Mouse (Mus musculus): ENCODE results near the gene Fuca2. TPM values are rescaled to one million over a fixed set of nuclear protein-coding genes. Genes with fewer than 3 reads are reported as not detected.
"Not testable (repeated sequence)": the region's sequence is repeated elsewhere in the genome, so short reads cannot be mapped to it uniquely, and the experiment has no call there.

The Fuca2 gene
- polyA plus RNA-seq (2015; fragmentation: Nextera tagmentation; extraction: Ambion mirVana): 75.7 and 84.7 TPM in 2 replicates

DNA sequence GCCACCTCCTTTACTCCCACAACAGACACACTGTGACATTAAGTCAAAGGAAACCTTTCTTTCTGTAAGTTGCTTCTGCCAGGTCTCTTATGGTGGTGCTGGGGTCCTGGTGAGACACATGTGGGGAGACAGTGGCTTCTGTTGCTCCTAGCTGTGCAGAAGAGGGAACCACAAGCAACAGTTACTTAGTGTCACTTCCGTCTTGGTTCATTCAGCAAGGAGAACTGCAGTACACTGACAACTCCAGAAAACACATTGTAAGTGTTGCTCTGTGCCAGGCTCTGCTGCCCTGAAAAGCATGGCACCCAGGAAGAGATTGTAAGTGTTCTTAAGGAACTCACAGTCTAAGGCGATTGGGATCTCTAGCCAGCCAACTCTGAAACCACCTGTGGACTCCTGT is at the start of gene Fuca2:
Gene Fuca2, plus strand, starts transcription at position 210 of the 400 bp plus-strand sequence.
- Histone ChIP-seq H3K4me3 (replicated peaks) (no peak within 1 kb of the TSS; the same call in 1 of the 2 replicates), H3K36me3 (0 out of 2 replicates have a peak, but pooled peaks cover 3% of the 10 kb centered on the region), H3K9ac (no peak within 1 kb of the TSS), H3K4me1 (no peaks in the 10 kb centered on the region; the same call in 1 of the 2 replicates), H3K27ac (no peak within 1 kb of the TSS), H3K4me2 (no peak within 1 kb of the TSS), H3K27me3 (replicated peaks) (no peaks in the 10 kb centered on the region), H3K9me3 (no peaks in the 10 kb centered on the region)
- no peak for ATAC-seq (ENCODE audit: insufficient read depth, low FRiP score, low read depth)
- 81% methylated on average over 2 of the region's 2 CpGs for WGBS

DNA sequence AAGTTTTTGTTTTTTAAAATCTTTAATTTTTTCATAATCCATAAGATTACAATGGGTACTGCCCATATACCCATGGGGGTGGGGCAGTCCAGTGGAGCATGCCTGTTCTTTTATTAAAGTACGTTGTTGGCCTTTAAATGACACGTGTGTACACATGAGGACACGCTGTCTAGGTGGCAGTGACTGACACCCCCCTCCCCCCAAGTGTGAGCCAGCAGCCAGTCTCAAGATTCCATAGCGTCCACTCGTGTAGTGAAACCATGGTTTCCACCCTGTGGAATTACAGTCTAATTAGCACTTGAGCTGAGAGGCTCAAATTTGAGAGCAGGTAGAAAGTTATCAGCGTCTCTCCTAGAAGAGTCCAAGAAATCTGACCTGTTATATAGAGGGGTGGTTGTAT is 47.7 kb upstream of the Fuca2 start:
- Histone ChIP-seq H3K9me3 (no peaks in the 10 kb centered on the region), H3K36me3 (no peaks in the 10 kb centered on the region), H3K4me3 (replicated peaks) (no peak overlapping the region), H3K4me1 (peaks cover 8% of the 10 kb centered on the region; the same call in 1 of the 2 replicates), H3K27me3 (replicated peaks) (no peaks in the 10 kb centered on the region), H3K4me2 (no peak overlapping the region), H3K9ac (no peak overlapping the region), H3K27ac (no peak overlapping the region)
- no peak for ATAC-seq (ENCODE audit: insufficient read depth, low FRiP score, low read depth)
- WGBS: 75% methylated on average over 6 of the region's 6 CpGs

DNA sequence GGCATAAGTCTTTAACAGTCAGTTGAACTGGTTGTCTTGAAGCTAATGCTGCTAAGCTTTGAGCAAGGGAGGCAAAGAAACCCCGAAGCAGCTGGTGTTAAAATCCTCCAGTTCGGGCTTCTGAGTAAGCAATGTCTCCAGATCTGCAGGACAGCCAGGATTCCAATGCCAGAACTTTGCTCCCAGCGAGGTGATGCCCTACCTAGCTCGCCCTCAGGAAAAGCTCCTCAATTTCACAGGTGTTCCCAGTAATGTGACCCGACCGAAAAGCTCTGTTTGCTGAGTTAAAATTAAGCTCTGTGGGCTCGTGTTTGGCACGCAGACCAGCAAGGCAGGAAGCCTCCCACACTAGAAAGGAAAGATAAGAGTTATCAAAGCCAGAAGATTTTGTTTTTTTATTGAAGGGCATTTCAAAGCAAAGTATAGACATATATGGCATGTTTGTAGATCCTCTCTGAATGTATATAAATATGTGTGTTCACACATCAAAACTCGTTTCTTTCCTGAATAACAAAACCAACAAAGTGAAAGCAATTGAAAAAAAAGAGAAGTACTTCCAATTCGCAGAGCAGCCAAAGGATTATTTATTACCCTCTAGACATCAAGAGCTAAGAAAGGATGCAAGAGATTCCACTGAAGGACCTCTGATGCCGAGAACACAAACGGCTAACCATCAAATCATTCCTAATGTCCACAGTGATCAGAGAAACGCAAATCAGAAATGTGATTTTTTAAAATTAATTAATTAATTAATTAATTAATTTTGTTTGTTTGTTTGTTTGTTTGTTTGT is 45.9 kb upstream of the Fuca2 start:
- WGBS: 53% methylated on average over 13 of the region's 13 CpGs
- no peak overlapping the region for H3K27ac ChIP-seq
- H3K4me1 ChIP-seq: 0 out of 2 replicates have a peak, but pooled peaks cover 3% of the 10 kb centered on the region
- no peaks in the 10 kb centered on the region for H3K9me3 ChIP-seq
- no peaks in the 10 kb centered on the region for H3K27me3 ChIP-seq (replicated peaks)
- H3K36me3 ChIP-seq: no peaks in the 10 kb centered on the region
- H3K4me3 ChIP-seq (replicated peaks): no peak overlapping the region
- H3K9ac ChIP-seq: no peak overlapping the region
- no peak for ATAC-seq (ENCODE audit: insufficient read depth, low FRiP score, low read depth)
- no peak overlapping the region for H3K4me2 ChIP-seq

DNA sequence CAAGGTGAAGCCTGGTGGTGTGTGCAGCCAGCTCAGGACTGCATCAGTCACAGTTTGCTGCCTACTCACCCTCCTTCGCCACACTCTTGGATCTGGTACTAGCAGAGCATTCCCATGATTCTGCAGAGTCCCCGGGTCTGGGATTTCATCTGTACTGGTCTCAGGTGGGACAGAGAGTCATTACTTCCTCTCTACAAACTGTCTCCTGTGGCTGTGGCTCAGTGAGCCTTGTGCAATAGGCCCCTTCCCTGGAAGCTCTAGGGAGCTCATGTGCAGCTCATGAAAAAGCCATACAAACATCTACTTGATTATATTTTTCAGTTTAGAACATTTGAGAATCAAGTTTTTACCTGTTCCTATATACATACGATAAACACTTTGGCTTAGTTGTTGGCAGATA is 35.0 kb upstream of the Fuca2 start:
- WGBS: 87% methylated on average over 3 of the region's 3 CpGs
- not testable (repeated sequence) for ATAC-seq (ENCODE audit: insufficient read depth, low FRiP score, low read depth); H3K27ac ChIP-seq; H3K9ac ChIP-seq; H3K4me3 ChIP-seq (replicated peaks); H3K4me1 ChIP-seq; H3K4me2 ChIP-seq; H3K27me3 ChIP-seq (replicated peaks); H3K9me3 ChIP-seq; H3K36me3 ChIP-seq

DNA sequence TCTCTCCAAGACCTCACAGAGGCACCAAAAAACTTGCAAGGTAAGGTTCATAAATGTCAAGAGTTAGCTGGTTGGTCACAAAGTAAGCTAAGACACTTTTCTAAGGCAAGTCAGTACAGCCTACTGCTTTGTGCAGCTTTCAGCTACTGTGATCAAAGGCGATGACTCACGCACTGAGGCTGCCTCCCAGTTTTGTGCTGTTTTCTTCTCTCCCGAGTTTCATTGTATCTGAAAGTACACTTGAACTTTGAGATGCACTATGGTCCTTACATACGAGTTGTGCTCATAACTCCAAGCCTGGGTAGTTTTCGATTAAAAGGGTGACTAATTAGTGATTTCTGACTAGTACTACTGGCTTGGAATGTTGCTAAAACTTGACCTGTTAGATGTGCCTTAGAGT is 32.4 kb upstream of the Fuca2 start:
- Histone ChIP-seq H3K36me3 (no peaks in the 10 kb centered on the region), H3K9ac (no peak overlapping the region), H3K4me2 (no peak overlapping the region), H3K4me3 (replicated peaks) (no peak overlapping the region), H3K4me1 (no peaks in the 10 kb centered on the region), H3K27ac (peak overlapping the region; percentile 58), H3K9me3 (no peaks in the 10 kb centered on the region), H3K27me3 (replicated peaks) (no peaks in the 10 kb centered on the region)
- peak; percentile 73 for ATAC-seq (ENCODE audit: insufficient read depth, low FRiP score, low read depth)
- WGBS: 63% methylated on average over 5 of the region's 5 CpGs

DNA sequence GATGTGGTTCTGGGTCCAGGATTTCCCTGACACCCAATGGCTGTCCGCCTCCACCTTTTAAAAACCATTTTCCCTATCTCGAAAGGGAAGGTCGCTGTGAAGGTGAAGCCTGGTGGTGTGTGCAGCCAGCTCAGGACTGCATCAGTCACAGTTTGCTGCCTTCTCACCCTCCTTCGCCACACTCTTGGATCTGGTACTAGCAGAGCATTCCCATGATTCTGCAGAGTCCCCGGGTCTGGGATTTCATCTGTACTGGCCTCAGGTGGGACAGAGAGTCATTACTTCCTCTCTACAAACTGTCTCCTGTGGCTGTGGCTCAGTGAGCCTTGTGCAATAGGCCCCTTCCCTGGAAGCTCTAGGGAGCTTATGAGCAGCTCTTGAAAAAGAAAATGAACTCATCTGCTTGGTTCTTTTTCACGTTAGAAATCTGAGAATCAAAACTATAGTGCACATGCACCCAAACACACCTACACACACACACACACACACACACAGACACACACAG is 31.3 kb upstream of the Fuca2 start:
- H3K36me3 ChIP-seq; H3K4me1 ChIP-seq; H3K27me3 ChIP-seq (replicated peaks); H3K4me3 ChIP-seq (replicated peaks); H3K4me2 ChIP-seq; H3K9ac ChIP-seq; ATAC-seq (ENCODE audit: insufficient read depth, low FRiP score, low read depth); H3K9me3 ChIP-seq: not testable (repeated sequence)
- peak overlapping the region; percentile 58; the same call in 1 of the 2 replicates for H3K27ac ChIP-seq
- WGBS: 78% methylated on average over 6 of the region's 6 CpGs

DNA sequence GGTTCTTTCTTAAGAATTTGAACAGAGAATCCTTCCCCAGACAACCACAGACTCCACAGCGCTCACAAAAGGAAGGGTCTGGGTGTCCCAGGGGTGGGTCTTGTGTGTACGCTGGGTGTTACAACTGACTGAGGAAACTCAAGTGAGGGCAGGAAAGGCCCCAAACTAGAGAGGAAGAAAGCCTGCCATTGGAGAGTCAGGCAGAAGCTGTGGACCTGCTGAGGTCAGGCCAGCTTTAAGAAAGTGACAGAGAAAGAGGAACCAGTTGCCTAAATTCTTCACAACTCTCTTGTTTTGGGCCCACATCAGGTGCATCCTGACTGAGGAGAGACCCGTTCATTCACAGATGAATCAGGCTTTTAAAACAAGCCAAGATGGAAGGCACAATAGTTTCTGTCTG is 29.1 kb upstream of the Fuca2 start:
- H3K4me1 ChIP-seq: peaks cover 9% of the 10 kb centered on the region
- no peak overlapping the region for H3K9ac ChIP-seq
- ATAC-seq (ENCODE audit: insufficient read depth, low FRiP score, low read depth): no peak
- no peak overlapping the region for H3K4me2 ChIP-seq
- H3K27ac ChIP-seq: no peak overlapping the region
- WGBS: 83% methylated on average over 3 of the region's 3 CpGs
- H3K27me3 ChIP-seq (replicated peaks): 0 out of 2 replicates have a peak, but pooled peaks cover 5% of the 10 kb centered on the region
- no peaks in the 10 kb centered on the region for H3K36me3 ChIP-seq
- H3K9me3 ChIP-seq: no peaks in the 10 kb centered on the region
- no peak overlapping the region for H3K4me3 ChIP-seq (replicated peaks)

DNA sequence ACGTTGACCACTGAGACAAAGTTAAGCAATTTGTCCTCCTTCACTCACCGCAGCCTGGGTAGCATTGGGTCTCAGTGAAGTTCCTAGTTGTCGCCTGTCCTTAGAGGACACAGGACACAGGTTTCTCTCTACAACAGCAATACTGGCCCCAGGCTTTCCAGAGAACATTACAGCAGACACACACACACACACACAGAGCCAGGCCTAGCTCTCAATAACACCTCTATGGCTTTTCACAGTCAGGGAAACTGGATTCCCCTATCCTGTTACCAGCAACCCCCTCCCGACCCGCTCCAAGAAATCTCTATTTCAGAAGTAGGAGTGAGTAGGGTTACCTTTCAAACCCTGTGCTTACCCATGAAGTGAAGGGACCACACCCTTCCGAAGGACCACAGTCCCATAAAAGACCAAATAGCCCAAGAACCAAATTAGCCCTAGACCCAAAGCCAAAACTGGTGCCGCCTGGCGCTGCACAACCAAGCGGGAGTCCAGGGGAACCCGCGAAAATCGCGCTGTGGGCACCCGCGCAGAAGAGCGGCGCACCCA is 26.0 kb upstream of the Fuca2 start:
- ATAC-seq (ENCODE audit: insufficient read depth, low FRiP score, low read depth): no peak
- H3K9me3 ChIP-seq: no peaks in the 10 kb centered on the region
- peak overlapping the region; percentile 66 for H3K9ac ChIP-seq

DNA sequence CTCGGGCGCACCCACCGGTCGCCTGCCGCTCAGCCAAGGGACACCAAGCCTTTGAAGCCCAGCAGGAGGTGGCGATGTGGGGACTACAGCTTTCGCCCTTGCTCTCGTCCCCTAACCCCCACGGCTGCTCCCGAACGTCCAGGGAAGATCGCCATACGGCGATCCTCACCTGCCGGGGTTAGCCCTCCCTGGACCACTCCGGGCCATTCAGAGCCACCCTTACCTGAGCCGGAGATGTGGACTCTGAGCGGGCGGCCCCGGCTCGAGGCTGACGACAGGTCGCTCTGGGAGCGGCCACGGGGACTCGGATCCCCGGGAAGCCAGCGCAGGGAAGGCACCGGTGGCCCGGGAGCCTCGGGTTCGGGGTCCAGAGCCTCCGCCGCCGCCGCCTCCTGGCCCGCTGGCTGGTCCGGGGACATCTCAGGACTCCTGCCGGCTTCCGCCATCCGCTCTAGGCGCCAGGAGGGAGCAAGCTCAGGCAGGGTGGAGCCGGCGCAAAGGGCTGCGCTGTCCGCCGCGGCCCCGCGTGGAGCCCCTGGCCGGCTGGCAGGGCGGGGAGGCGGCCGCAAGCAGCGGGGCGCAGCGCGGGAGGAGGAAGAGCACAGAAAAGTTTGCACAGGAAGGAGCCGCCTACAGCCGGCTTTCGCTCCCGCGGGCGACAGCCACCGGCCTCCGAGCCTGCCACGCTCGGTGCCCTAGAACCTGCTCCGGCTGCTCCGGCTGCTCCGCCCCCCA is 25.3 kb upstream of the Fuca2 start, which contains the start of gene Phactr2:
Gene Phactr2, minus strand, starts transcription at position 580 of the 735 bp plus-strand sequence.
- 0 out of 2 replicates have a peak within 1 kb of the TSS, but pooled peaks have one; percentile 21 for H3K27ac ChIP-seq
- 0 out of 2 replicates have a peak, but pooled peaks cover 5% of the 10 kb centered on the region for H3K27me3 ChIP-seq (replicated peaks)
- under 1% methylated on average over 69 of the region's 71 CpGs for WGBS
- peak within 1 kb of the TSS; percentile 67 for H3K4me3 ChIP-seq (replicated peaks)
- H3K36me3 ChIP-seq: no peaks in the 10 kb centered on the region
- peaks cover 9% of the 10 kb centered on the region for H3K4me1 ChIP-seq
- peak within 1 kb of the TSS; percentile 66 for H3K9ac ChIP-seq
- peak; percentile 84 for ATAC-seq (ENCODE audit: insufficient read depth, low FRiP score, low read depth)
- H3K4me2 ChIP-seq: peak within 1 kb of the TSS; percentile 98
- H3K9me3 ChIP-seq: no peaks in the 10 kb centered on the region

More for the DNA sequence above, 26.0 kb upstream of the Fuca2 start:
- Histone ChIP-seq H3K4me3 (replicated peaks) (peak overlapping the region; percentile 67), H3K27ac (no peak overlapping the region), H3K27me3 (replicated peaks) (0 out of 2 replicates have a peak, but pooled peaks cover 5% of the 10 kb centered on the region), H3K36me3 (no peaks in the 10 kb centered on the region), H3K4me1 (peaks cover 9% of the 10 kb centered on the region), H3K4me2 (peak overlapping the region; percentile 98)
- WGBS: 13% methylated on average over 17 of the region's 17 CpGs

DNA sequence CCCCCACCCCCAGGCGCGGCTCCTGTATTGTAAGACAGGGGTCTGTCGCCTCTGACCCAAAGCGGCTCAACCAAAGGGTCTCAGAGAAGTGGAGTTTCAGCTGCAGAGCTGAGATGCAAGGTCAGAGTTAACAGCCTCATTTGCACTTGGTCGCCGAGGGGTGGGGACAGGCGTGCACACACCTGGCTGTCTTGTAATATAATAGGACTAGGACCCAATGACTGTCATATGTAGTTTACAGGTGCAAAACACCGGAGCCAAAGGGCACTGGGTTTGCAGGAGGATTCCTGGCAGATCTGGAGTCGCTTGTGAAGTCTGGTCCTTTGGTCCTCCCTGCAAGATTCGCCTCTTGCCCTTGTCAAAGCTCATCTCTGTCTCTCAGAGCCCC is 24.8 kb upstream of the Fuca2 start:
- H3K27me3 ChIP-seq (replicated peaks): 0 out of 2 replicates have a peak, but pooled peaks cover 5% of the 10 kb centered on the region
- peak; percentile 45 for ATAC-seq (ENCODE audit: insufficient read depth, low FRiP score, low read depth)
- peak overlapping the region; percentile 98 for H3K4me2 ChIP-seq
- WGBS: 9% methylated on average over 10 of the region's 10 CpGs
- no peak overlapping the region for H3K27ac ChIP-seq
- H3K9me3 ChIP-seq: no peaks in the 10 kb centered on the region
- H3K9ac ChIP-seq: peak overlapping the region; percentile 66
- peaks cover 9% of the 10 kb centered on the region for H3K4me1 ChIP-seq
- H3K4me3 ChIP-seq (replicated peaks): peak overlapping the region; percentile 67
- H3K36me3 ChIP-seq: no peaks in the 10 kb centered on the region

DNA sequence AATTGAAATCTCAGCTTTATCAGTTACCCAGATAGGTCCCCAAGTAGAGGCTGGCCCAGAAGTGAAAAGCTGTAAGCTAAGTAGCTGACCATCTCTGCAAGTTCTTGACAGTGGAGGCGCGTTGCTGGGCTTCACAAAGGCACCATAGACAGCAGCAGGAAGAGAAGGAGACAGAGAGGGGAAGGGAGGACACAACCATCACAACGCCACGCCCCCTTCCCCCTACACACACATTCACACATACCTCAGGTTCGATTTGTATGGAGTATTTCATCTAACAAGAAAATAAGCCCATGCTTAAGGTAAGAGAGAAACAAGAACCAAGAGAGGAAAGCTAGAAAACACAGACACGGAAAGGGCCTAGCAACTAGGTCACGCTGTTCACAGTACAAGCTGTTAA is 24.2 kb upstream of the Fuca2 start:
- 37% methylated on average over 7 of the region's 7 CpGs for WGBS
- peaks cover 9% of the 10 kb centered on the region for H3K4me1 ChIP-seq
- ATAC-seq (ENCODE audit: insufficient read depth, low FRiP score, low read depth): no peak
- H3K27me3 ChIP-seq (replicated peaks): 0 out of 2 replicates have a peak, but pooled peaks cover 5% of the 10 kb centered on the region
- H3K36me3 ChIP-seq: no peaks in the 10 kb centered on the region
- H3K4me3 ChIP-seq (replicated peaks): peak overlapping the region; percentile 67; the same call in 1 of the 2 replicates
- H3K27ac ChIP-seq: no peak overlapping the region
- H3K4me2 ChIP-seq: peak overlapping the region; percentile 98; the same call in 1 of the 2 replicates
- no peak overlapping the region for H3K9ac ChIP-seq
- no peaks in the 10 kb centered on the region for H3K9me3 ChIP-seq
